Mouse (Mus musculus): ENCODE results near the gene Itgb3bp. TPM values are rescaled to one million over a fixed set of nuclear protein-coding genes. Genes with fewer than 3 reads are reported as not detected.

The Itgb3bp gene
- total RNA-seq (2023): 1 to 10 TPM; 2.7 to 3.8 TPM

GRCm38 (mm10) chr4:99929613-99930517 is at the start of gene Itgb3bp:
Gene Itgb3bp, minus strand, starts transcription at chr4:99929813.

GRCm38 (mm10) chr4:99929149-99929612 is 432 bp downstream of the Itgb3bp start, which contains the start of gene Pgm1:
Gene Pgm1, plus strand, starts transcription at chr4:99929414.

GRCm38 (mm10) chr4:99829094-99830073 is 100.2 kb downstream of the Itgb3bp start, which contains the start of gene Efcab7:
Gene Efcab7, plus strand, starts transcription at chr4:99829198.

Other genes starting within 250 kb of the Itgb3bp start
- 1 to 10 TPM; 6.6 TPM for gene Alg6, start 214.1 kb downstream of the Itgb3bp start, total RNA-seq (2023)
- gene Efcab7, start 100.6 kb downstream of the Itgb3bp start, total RNA-seq (2023): 1 to 10 TPM; 3.1 to 7.9 TPM
- gene Pgm1, start 399 bp downstream of the Itgb3bp start, total RNA-seq (2023): 10 to 100 TPM; 16.2 to 17.5 TPM
- not detected for gene Ror1, start 166.0 kb upstream of the Itgb3bp start, total RNA-seq (2023)